Mouse (Mus musculus): ENCODE data around the gene Cnot2. TPM values are rescaled to one million over a fixed set of nuclear protein-coding genes. Genes with fewer than 3 reads are reported as not detected.

Cnot2 gene
- polyA plus RNA-seq, 1 experiment from 2014 or later: 104 TPM

DNA sequence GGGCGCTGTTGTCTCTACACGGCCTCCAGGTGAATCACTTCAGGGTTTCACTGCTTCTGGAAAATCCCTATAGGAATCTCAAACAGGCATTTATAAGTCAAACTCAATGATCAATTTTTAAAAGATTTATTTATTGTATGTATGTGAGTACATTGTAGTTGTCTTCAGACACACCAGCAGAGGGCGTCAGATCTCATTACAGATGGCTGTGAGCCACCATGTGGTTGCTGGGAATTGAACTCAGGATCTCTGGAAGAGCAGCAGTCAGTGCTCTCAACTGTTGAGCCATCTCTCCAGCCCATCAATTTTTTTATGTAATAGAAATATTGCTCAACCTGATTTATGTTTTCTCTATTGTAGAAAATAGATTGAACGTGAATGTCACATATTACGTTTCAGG, 100.3 kb downstream of the Cnot2 start:
- H3K9ac ChIP-seq (replicated peaks; ENCODE audit: low read depth, low read length): no peak overlapping the region
- peaks cover 15% of the 10 kb centered on the region; the same call in 1 of the 2 replicates for H3K36me3 ChIP-seq (ENCODE audit: control insufficient read depth, insufficient read depth, low read length)
- H3K4me2 ChIP-seq (replicated peaks; ENCODE audit: low read depth, low read length): no peak overlapping the region
- H3K4me3 ChIP-seq (ENCODE audit: low read depth, low read length): no peak overlapping the region
- no peaks in the 10 kb centered on the region for H3K27me3 ChIP-seq (ENCODE audit: control insufficient read depth, insufficient read depth, low read length)
- no peak overlapping the region for H3K27ac ChIP-seq (ENCODE audit: low read length)
- H3K9me3 ChIP-seq (ENCODE audit: control insufficient read depth, low read depth, low read length): no peaks in the 10 kb centered on the region
- 88% methylated on average over 5 of the region's 5 CpGs for WGBS
- ATAC-seq (ENCODE audit: insufficient number of reproducible peaks, insufficient read depth, low FRiP score, low read depth): no peak
- no peaks in the 10 kb centered on the region for H3K4me1 ChIP-seq (ENCODE audit: control insufficient read depth, insufficient read depth, low read length)

DNA sequence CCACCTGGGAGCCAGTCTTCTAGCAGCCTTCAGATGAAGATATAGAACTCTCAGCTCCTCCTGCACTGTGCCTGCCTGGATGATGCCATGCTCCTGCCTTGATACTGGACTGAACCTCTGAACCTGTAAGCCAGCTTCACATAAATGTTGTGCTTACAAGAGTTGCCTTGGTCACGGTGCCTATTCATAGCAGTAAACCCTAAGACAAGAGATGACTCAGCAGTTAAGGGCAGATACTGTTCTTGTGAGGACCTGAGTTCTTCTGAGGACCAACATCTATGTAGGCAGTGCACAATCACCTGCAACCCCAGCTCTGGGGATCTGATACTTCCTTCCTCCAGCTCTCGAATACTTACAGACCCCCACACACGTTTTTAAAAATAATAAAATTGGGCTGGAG, 104.8 kb downstream of the Cnot2 start:
- ATAC-seq (ENCODE audit: insufficient number of reproducible peaks, insufficient read depth, low FRiP score, low read depth): no peak

DNA sequence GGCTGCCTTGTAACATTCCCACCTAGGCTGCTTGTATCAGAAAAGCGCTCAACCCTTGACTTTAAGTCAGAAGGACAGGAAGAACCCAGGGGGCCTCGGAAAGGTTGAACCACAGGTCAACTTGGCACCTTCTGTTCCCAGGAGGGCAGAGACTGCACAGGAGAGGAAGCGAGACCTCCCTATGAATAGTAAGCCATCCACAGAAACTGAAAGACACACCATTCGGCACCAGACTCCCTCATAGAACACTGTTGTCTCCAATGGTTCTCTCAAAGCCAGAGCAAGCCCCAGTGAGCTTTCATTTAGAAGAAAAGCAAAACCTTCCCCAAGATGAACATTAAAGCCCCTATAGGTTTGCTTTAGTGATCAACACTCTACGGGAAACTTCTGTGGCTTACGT, 105.6 kb downstream of the Cnot2 start:
- H3K9ac ChIP-seq (replicated peaks; ENCODE audit: low read depth, low read length): no peak overlapping the region
- H3K4me3 ChIP-seq (ENCODE audit: low read depth, low read length): no peak overlapping the region
- peaks cover 9% of the 10 kb centered on the region for H3K4me1 ChIP-seq (ENCODE audit: control insufficient read depth, insufficient read depth, low read length)
- no peaks in the 10 kb centered on the region for H3K9me3 ChIP-seq (ENCODE audit: control insufficient read depth, low read depth, low read length)
- no peaks in the 10 kb centered on the region for H3K27me3 ChIP-seq (ENCODE audit: control insufficient read depth, insufficient read depth, low read length)
- ATAC-seq (ENCODE audit: insufficient number of reproducible peaks, insufficient read depth, low FRiP score, low read depth): no peak
- WGBS: 65% methylated on average over 6 of the region's 6 CpGs
- no peaks in the 10 kb centered on the region for H3K36me3 ChIP-seq (ENCODE audit: control insufficient read depth, insufficient read depth, low read length)
- H3K27ac ChIP-seq (ENCODE audit: low read length): no peak overlapping the region
- no peak overlapping the region for H3K4me2 ChIP-seq (replicated peaks; ENCODE audit: low read depth, low read length)

More for the DNA sequence above, 104.8 kb downstream of the Cnot2 start:
- no peak overlapping the region for H3K4me3 ChIP-seq (ENCODE audit: low read depth, low read length)
- no peaks in the 10 kb centered on the region for H3K36me3 ChIP-seq (ENCODE audit: control insufficient read depth, insufficient read depth, low read length)
- no peaks in the 10 kb centered on the region for H3K27me3 ChIP-seq (ENCODE audit: control insufficient read depth, insufficient read depth, low read length)
- H3K4me1 ChIP-seq (ENCODE audit: control insufficient read depth, insufficient read depth, low read length): peaks cover 9% of the 10 kb centered on the region
- H3K4me2 ChIP-seq (replicated peaks; ENCODE audit: low read depth, low read length): no peak overlapping the region
- WGBS: 87% methylated on average over 3 of the region's 3 CpGs
- H3K9ac ChIP-seq (replicated peaks; ENCODE audit: low read depth, low read length): no peak overlapping the region
- H3K27ac ChIP-seq (ENCODE audit: low read length): no peak overlapping the region
- no peaks in the 10 kb centered on the region for H3K9me3 ChIP-seq (ENCODE audit: control insufficient read depth, low read depth, low read length)

DNA sequence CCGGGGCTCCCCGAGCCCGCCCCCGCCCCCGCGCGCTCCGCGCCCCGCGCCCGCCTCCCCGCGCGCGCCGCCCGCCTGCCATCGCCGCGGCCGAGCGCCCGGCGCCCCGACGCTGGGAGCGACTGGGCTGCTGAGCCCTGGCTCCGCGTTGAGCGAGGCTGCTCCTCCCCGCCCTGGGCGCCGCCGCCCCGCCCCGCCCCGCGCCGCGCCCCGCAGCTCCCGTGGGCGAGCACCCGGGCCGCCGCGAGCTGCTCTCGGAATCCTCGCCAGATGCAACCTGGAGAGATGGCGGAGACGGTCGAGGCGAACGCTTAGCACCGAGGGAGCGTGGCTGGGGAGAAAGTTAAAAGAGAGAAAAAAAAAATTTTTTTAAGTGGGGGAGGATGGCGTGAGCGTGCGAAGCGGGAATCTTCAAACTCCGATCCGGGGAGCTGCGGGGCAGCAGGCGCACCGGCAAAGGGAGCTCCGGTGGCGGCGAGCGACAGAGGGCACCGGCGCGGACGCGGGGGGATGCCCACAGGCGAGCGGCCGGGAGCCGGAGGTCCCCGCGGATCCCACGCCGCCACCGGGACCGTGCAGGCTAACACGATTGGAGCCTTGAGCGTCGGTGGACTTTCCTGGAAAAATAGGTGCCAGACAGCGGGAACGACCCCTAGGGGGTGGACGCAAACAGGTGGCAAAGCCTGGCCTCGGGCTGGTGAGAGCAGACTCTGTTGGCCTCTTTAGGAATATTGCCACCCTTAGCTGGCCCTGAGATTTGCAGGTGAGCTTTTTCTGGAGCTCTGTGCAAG, 107.4 kb downstream of the Cnot2 start, which contains the start of gene Kcnmb4:
TSS of gene Kcnmb4 (minus strand) at position 120 of the 791 bp plus-strand sequence.
- no peak within 1 kb of the TSS for H3K27ac ChIP-seq (ENCODE audit: low read length)
- WGBS: 0% methylated on average over 55 of the region's 92 CpGs

DNA sequence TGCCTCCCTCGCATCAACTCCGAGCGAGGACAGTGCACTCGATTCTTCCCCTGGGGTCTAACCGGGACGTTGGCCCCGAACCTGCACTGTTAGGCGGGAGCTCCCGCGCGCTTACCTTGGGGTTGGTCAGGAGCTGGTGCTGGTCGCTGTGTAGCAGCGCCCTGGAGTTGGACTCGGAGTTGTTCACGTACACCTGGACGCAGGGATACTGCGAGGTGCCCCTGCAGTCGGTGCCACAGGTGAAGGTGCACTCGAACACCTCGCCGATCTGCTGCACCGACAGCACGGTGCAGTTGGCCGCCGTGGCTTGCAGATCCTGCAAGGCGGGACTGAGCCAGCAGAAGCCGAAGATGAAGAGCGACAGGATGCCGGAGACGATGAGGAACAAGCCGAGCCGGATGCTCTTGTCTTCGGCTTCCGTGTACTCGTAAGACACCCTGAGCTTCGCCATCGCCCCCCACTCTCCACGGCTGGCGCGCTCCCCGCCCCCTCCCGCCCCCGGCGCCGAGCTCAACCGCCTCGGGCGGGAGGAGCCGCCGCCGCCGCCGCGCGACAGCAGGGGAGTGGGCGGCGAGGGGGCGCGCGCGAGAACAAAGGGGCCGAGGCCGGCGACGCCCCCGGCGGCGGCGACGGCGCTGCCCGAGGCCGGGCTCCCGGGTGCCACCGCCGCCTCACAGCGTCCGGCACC, 108.1 kb downstream of the Cnot2 start:
- peak overlapping the region; percentile 65 for H3K4me3 ChIP-seq (ENCODE audit: low read depth, low read length)
- H3K27me3 ChIP-seq (ENCODE audit: control insufficient read depth, insufficient read depth, low read length): no peaks in the 10 kb centered on the region
- H3K9me3 ChIP-seq (ENCODE audit: control insufficient read depth, low read depth, low read length): no peaks in the 10 kb centered on the region
- WGBS: under 1% methylated on average over 77 of the region's 78 CpGs
- H3K9ac ChIP-seq (replicated peaks; ENCODE audit: low read depth, low read length): peak overlapping the region; percentile 57
- peaks cover 9% of the 10 kb centered on the region for H3K4me1 ChIP-seq (ENCODE audit: control insufficient read depth, insufficient read depth, low read length)
- H3K4me2 ChIP-seq (replicated peaks; ENCODE audit: low read depth, low read length): peak overlapping the region; percentile 99
- peak; percentile 64 for ATAC-seq (ENCODE audit: insufficient number of reproducible peaks, insufficient read depth, low FRiP score, low read depth)
- H3K27ac ChIP-seq (ENCODE audit: low read length): no peak overlapping the region
- no peaks in the 10 kb centered on the region for H3K36me3 ChIP-seq (ENCODE audit: control insufficient read depth, insufficient read depth, low read length)

More for the DNA sequence above, 107.4 kb downstream of the Cnot2 start, which contains the start of gene Kcnmb4:
- Histone ChIP-seq H3K9ac (replicated peaks; ENCODE audit: low read depth, low read length) (peak within 1 kb of the TSS; percentile 57), H3K4me2 (replicated peaks; ENCODE audit: low read depth, low read length) (peak within 1 kb of the TSS; percentile 99), H3K36me3 (ENCODE audit: control insufficient read depth, insufficient read depth, low read length) (no peaks in the 10 kb centered on the region), H3K4me1 (ENCODE audit: control insufficient read depth, insufficient read depth, low read length) (peaks cover 9% of the 10 kb centered on the region), H3K9me3 (ENCODE audit: control insufficient read depth, low read depth, low read length) (no peaks in the 10 kb centered on the region), H3K4me3 (ENCODE audit: low read depth, low read length) (peak within 1 kb of the TSS; percentile 65), H3K27me3 (ENCODE audit: control insufficient read depth, insufficient read depth, low read length) (no peaks in the 10 kb centered on the region)
- peak; percentile 72 for ATAC-seq (ENCODE audit: insufficient number of reproducible peaks, insufficient read depth, low FRiP score, low read depth)

DNA sequence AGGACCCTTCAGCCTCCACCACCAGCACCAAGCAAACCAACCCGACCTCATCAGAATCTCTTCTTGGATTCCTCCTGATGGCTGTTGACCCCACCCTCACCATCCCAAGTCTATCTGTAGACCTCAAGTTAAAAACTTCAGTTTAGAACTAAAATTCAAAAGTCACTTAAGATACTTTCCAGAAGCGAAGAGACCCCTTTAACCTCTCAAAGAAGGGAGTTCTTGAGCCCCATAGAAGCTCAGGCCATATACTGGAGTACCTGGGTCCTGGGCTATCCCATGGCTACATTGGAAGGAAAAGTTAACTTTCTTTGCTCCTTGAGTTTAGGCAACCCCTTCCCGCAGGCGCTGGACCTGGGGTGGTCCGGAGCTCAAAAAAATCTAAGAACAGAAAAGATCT, 108.7 kb downstream of the Cnot2 start:
- no peak for ATAC-seq (ENCODE audit: insufficient number of reproducible peaks, insufficient read depth, low FRiP score, low read depth)
- H3K9ac ChIP-seq (replicated peaks; ENCODE audit: low read depth, low read length): peak overlapping the region; percentile 57; the same call in 1 of the 2 replicates
- H3K4me1 ChIP-seq (ENCODE audit: control insufficient read depth, insufficient read depth, low read length): peaks cover 9% of the 10 kb centered on the region
- H3K27ac ChIP-seq (ENCODE audit: low read length): no peak overlapping the region
- H3K36me3 ChIP-seq (ENCODE audit: control insufficient read depth, insufficient read depth, low read length): no peaks in the 10 kb centered on the region
- H3K9me3 ChIP-seq (ENCODE audit: control insufficient read depth, low read depth, low read length): no peaks in the 10 kb centered on the region
- H3K4me2 ChIP-seq (replicated peaks; ENCODE audit: low read depth, low read length): peak overlapping the region; percentile 99
- WGBS: 11% methylated on average over 5 of the region's 5 CpGs
- H3K27me3 ChIP-seq (ENCODE audit: control insufficient read depth, insufficient read depth, low read length): no peaks in the 10 kb centered on the region
- peak overlapping the region; percentile 65 for H3K4me3 ChIP-seq (ENCODE audit: low read depth, low read length)

DNA sequence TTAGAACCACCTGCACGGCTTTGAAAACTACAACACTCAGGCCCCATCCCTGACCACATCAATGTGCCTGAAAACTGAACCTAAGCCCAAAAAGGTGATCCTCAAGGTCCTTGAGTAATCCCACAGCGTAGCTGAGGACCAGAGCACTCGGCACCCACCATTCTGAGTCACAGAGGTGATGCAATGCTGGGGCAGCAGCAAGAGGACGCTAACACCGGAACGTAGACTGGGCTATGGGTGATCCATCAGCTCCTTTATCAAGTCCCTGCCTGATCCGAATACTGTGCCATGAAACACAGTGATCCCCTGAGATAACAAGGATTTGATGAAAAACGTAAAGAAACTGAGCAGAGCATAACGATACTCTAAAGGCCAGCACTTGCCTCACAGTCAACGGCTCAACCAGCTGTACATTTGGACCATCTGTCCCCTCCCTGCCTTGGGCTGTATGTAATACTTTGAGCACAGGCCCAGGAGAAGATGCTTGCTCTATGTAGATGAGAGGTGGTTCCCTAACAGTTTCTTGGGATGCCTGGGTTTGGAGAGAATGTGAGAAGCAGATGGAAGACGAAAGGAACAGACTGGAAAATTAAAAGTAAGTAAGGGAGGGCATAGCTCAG, 110.9 kb downstream of the Cnot2 start:
- Histone ChIP-seq H3K4me1 (ENCODE audit: control insufficient read depth, insufficient read depth, low read length) (peaks cover 9% of the 10 kb centered on the region), H3K9ac (replicated peaks; ENCODE audit: low read depth, low read length) (no peak overlapping the region), H3K4me2 (replicated peaks; ENCODE audit: low read depth, low read length) (no peak overlapping the region), H3K27me3 (ENCODE audit: control insufficient read depth, insufficient read depth, low read length) (no peaks in the 10 kb centered on the region), H3K4me3 (ENCODE audit: low read depth, low read length) (no peak overlapping the region), H3K36me3 (ENCODE audit: control insufficient read depth, insufficient read depth, low read length) (no peaks in the 10 kb centered on the region), H3K9me3 (ENCODE audit: control insufficient read depth, low read depth, low read length) (no peaks in the 10 kb centered on the region), H3K27ac (ENCODE audit: low read length) (no peak overlapping the region)
- ATAC-seq (ENCODE audit: insufficient number of reproducible peaks, insufficient read depth, low FRiP score, low read depth): no peak
- WGBS: 89% methylated on average over 11 of the region's 11 CpGs

DNA sequence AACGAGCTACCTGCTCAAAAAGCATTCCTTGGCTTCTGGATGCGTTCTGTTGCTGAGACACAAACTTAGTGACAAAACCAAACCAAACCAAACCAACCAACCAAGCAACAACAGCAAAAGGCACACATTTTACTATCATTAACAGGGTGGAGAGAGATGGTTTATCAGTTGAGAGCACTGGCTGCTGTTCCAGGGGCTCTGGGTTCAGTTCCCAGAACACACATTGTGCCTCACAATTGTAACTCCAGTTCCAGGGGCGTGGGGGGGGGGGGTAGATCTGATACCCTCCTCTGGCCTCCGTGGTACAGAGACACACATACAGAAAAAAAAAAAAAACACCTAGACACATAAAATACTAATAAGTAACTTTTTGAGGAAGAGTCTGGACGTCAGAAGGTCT, 113.2 kb downstream of the Cnot2 start:
- Histone ChIP-seq H3K4me1 (ENCODE audit: control insufficient read depth, insufficient read depth, low read length) (peaks cover 9% of the 10 kb centered on the region), H3K27me3 (ENCODE audit: control insufficient read depth, insufficient read depth, low read length) (no peaks in the 10 kb centered on the region), H3K36me3 (ENCODE audit: control insufficient read depth, insufficient read depth, low read length) (no peaks in the 10 kb centered on the region), H3K27ac (ENCODE audit: low read length) (no peak overlapping the region), H3K9ac (replicated peaks; ENCODE audit: low read depth, low read length) (no peak overlapping the region), H3K9me3 (ENCODE audit: control insufficient read depth, low read depth, low read length) (no peaks in the 10 kb centered on the region), H3K4me2 (replicated peaks; ENCODE audit: low read depth, low read length) (no peak overlapping the region), H3K4me3 (ENCODE audit: low read depth, low read length) (no peak overlapping the region)
- no peak for ATAC-seq (ENCODE audit: insufficient number of reproducible peaks, insufficient read depth, low FRiP score, low read depth)
- 81% methylated on average over 5 of the region's 5 CpGs for WGBS
